Mouse (Mus musculus): ENCODE data around the gene Aimp2. TPM values are rescaled to one million over a fixed set of nuclear protein-coding genes. Genes with fewer than 3 reads are reported as not detected.

Aimp2 gene
- total RNA-seq, 2 experiments from 2014 or later = 24.9 to 45.4 TPM

DNA sequence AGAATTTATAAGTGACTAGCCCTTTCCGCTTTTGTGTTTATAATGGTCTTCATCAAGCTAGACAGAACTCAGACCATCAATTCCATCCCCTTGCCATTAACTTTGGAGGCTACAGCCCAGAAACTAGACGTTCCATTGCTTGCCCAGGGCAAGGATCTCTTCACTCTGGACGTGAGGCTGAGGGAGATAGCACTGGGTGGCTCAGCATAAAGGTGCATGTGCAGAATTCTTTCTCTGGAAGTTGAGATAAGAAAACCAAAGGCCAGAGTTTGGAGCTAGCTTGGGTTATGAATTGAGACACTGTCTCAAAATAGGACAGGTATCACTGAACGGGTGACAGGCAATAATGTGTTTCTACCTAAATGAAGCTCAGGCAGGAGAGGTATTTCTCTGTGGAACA lies 5.8 kb downstream of the Aimp2 start:
- no peak for ATAC-seq (ENCODE audit: poor library complexity, severe bottlenecking)

DNA sequence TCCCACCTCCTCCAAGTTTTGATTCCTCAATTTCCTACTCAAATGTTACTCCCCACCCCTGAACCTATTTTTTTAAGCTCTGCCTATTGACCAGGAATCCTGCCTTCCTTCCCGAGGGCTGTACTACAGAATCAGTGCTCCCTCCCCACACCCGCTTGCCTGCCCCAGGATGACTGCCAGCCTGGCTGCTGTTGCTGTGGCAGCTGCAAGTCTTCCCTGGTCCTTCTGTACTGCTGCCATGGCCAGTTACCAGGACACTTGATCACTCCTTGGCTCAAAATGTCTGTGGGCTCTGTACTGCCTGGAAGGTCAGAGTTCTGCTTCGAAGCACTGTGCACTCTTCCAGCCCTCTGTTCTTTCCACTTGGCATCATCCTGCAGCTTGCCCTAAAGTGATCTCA lies 7.5 kb downstream of the Aimp2 start:
- ATAC-seq (ENCODE audit: poor library complexity, severe bottlenecking) = no peak

DNA sequence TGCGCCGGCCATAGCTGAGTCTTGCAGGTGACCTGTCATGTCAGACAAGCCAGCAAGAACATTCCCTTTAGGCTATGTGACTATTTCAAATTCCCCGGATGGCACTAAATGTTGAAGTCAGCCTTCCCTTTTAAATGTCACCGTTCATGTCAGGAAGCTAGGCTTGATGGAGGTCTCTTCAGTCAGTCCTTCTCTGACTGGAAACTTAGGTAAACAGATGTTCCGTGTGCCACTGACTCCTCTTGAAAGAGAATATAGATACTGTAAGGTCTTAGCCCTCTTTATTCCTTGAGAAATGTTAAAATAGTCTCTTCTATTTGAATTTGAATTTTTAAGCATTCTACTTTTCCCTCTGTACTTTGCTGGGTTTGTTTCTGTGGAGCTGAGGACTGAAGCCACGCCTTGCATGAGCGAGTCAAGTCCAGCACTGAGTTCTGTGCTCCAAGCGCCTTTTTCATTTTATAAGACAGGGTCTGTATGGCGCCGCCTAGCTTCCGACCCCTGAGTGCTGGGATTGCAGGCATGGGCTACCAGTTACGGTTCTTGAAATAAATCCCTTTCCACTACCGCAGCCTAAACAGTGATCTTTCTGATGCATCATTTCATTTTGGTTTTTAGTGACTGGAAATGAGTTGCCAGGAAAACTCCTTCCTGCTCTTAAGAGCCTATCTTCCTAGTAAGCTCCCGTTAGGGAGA lies 11.9 kb downstream of the Aimp2 start, which contains the start of gene Ankrd61:
TSS of gene Ankrd61 (minus strand) at position 51 of the 696 bp plus-strand sequence.
- no peak for ATAC-seq (ENCODE audit: poor library complexity, severe bottlenecking)

DNA sequence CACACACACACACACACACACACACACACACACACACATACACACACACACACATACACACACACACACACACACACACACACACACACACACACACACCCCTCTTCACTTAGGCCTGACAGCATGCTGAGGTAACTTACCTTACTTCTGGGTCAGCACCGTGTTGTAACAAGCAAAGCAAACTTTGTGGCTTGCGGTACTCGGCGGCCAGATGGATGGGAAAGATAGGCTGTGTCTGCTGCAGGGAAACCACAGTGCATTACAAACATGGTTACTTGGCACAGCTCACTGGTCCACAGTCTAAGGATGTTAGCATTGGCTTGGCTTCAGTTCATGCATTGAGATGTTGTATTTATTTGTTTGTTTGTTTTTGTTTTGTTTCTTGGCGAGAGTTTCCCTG lies 16.3 kb downstream of the Aimp2 start:
- ATAC-seq (ENCODE audit: poor library complexity, severe bottlenecking) = peak; percentile 80

DNA sequence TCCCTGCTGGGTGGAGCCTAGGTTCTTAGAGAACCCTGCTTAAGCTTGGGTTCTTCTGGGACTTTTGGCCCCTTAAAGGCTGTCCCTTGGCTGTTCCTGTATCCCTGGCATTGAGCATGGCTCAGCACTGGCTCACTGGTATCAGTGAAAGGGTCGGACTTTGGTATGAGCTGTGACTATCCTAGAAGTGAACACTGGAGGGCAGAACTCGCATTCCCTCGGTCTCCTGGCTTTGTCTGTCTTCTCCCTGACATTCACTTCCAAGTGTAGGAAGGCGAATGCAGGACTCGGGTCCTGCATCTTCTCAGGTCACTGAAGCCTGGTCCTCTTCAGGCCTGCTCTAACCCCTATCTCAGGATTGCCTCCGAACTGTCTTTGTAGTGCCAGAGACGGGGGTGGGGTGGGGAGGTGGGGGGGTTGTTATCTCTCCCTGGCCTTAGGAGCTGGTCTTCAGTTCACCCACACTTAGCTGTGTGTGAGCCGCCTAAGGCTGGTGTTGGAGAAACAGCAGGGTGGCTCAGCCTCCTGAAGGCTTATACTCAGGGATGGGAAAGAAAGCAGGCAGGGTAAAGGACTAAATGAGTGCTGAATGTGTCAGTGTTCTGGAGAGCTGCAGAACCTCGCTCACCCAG lies 17.3 kb downstream of the Aimp2 start:
- no peak for ATAC-seq (ENCODE audit: poor library complexity, severe bottlenecking)

DNA sequence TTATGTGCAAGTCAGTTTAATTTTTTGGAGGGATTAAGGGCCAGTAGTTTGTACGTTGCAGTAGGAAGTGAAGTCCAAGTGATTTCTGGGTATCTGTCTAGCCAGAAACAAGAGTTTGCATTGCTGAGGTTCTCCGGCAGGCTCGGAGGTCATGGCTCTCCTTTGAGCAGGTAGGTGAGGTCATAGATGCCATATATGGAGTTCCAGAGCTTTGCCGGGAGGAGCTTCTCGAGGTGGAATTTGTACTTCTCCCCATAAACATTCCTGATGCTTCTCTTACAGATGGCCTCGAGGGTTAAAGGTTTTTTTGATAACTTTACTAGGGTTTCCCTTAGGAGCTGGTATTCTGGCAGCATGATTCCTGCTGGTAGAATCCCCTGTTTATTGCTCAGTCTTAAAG lies 18.9 kb downstream of the Aimp2 start:
- no peak for ATAC-seq (ENCODE audit: poor library complexity, severe bottlenecking)

DNA sequence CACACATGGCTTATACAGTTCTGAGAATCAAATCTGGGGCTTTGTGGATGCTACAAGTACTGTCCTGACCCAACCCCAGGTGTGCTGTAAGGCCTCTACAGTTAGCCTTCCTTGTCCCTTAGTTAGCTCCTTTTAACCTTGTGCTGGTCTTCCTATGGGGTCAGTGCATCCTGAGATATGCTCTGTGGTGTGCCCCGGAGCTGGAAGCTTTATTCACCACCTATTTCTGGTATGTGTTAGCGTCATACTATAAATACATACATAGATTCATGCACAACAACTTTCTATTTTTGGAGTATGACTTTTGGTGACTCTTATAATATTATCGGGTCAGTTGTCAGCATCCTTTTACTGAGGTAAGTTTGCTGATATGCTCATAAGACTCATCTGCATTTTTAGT lies 24.4 kb downstream of the Aimp2 start:
- no peak for ATAC-seq (ENCODE audit: poor library complexity, severe bottlenecking)

DNA sequence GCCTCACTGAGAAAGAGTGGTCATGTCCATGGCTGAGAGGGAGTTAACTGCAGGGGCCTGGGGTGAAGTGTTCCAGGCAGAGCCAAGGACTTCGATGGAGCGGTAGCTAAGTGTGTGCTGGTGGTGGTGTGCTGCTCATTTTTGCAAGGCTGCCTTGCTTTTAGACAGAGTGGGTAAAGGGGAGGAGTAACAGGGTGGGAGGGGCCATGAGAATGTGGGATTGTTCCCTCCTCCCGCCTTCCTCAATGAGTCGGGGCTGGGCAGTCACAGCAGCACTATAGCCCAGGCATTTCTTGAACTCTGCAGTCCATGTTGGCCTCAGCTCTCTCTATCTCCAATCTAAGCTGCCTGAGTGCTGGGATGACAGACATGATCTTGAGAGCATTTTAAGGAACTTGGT lies 35.1 kb downstream of the Aimp2 start:
- no peak for ATAC-seq (ENCODE audit: poor library complexity, severe bottlenecking)

DNA sequence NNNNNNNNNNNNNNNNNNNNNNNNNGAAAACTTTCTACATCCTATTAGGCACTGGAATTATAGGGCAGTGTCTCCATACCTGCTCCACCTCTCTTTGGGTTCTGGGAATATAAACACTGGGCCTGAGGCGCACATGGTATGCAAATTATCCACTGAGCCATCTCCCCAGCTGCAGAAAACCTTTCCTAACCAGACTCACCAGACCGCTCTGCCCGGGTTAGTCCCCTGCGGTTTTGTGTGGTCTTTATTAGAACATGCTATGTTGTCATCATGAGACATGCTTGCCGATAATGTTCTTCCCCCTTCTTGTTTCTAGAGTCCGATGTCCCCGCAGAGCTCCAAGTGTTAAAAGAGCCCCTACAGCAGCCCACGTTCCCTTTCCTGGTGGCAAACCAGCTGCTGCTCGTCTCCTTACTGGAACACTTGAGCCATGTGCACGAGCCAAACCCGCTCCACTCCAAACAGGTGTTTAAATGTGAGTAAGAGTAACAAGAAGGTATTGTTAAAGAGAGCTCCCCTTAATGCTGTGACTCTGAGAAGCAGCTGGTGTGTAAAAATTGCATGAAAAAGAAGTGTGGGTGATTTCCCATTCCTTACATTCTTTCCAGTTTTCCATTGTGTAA lies 38.0 kb downstream of the Aimp2 start:
- ATAC-seq (ENCODE audit: poor library complexity, severe bottlenecking) = no peak

Other genes starting within 250 kb of the Aimp2 start
- gene Usp42, start 177.6 kb downstream of the Aimp2 start, total RNA-seq (2015) = 14.8 and 16.0 TPM in 2 replicates
- gene Usp42, start 177.6 kb downstream of the Aimp2 start, total RNA-seq (2017) = 7.7 and 8.0 TPM in 2 replicates
- 26.5 and 31.4 TPM in 2 replicates for gene Eif2ak1, start 92.1 kb downstream of the Aimp2 start, total RNA-seq (2015)
- gene Eif2ak1, start 92.1 kb downstream of the Aimp2 start, total RNA-seq (2017) = 49.0 and 58.6 TPM in 2 replicates
- gene Ankrd61, start 12.2 kb downstream of the Aimp2 start, total RNA-seq (2015) = not detected in 2 replicates
- gene Ankrd61, start 12.2 kb downstream of the Aimp2 start, total RNA-seq (2017) = not detected in 2 replicates
- 10.3 and 16.6 TPM in 2 replicates for gene Pms2, start 117 bp upstream of the Aimp2 start, total RNA-seq (2015)
- 17.7 and 35.3 TPM in 2 replicates for gene Pms2, start 117 bp upstream of the Aimp2 start, total RNA-seq (2017)
- gene Gm42421, start 18.3 kb upstream of the Aimp2 start, total RNA-seq (2015) = not detected in 2 replicates
- gene Gm42421, start 18.3 kb upstream of the Aimp2 start, total RNA-seq (2017) = 0.84 TPM in 1 of 2 replicates, not detected in the other
- gene Rsph10b, start 23.2 kb upstream of the Aimp2 start, total RNA-seq (2015) = 0.46 TPM in 1 of 2 replicates, not detected in the other
- gene Rsph10b, start 23.2 kb upstream of the Aimp2 start, total RNA-seq (2017) = 0.33 TPM in 1 of 2 replicates, not detected in the other
- 79.6 and 85.3 TPM in 2 replicates for gene Ccz1, start 105.0 kb upstream of the Aimp2 start, total RNA-seq (2015)
- 98.3 and 103 TPM in 2 replicates for gene Ccz1, start 105.0 kb upstream of the Aimp2 start, total RNA-seq (2017)
- 0.36 TPM in 1 of 2 replicates, not detected in the other for gene Ocm, start 116.8 kb upstream of the Aimp2 start, total RNA-seq (2015)
- gene Ocm, start 116.8 kb upstream of the Aimp2 start, total RNA-seq (2017) = not detected in 2 replicates
- 13.4 and 15.3 TPM in 2 replicates for gene Lmtk2, start 190.6 kb upstream of the Aimp2 start, total RNA-seq (2015)
- 11.8 and 16.6 TPM in 2 replicates for gene Lmtk2, start 190.6 kb upstream of the Aimp2 start, total RNA-seq (2017)